Mouse (Mus musculus): ENCODE measurements around the gene Mafb. TPM values are rescaled to one million over a fixed set of nuclear protein-coding genes. Genes with fewer than 3 reads are reported as not detected.

The Mafb gene
- polyA plus RNA-seq, 1 experiment from 2014 or later, result 31.5 TPM

DNA sequence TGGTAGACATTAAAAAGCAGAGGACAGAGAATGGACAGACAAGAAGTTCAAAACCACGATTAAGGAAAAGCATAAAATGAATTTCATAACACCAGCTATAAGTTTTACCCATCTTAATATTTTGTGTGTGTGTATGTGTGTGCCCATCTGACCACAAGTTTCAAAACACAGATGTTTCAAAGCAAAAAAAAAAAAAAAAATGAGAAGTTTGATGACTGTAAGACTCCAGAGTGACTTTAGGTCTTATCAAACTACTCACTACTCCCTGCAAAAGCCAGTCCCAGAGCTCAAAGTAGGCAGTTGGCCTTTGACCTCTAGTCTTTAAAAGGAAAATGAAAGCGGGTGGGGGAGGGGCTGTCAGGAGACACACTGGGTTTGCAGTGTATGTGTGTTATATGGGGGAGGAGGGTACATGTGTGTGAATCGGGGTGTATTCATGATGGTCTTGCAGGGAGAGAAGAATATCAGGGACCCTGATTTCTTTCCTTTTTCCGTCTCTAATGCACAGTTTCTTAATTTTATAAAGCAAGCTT, 18.7 kb downstream of the Mafb start:
- ATAC-seq (replicated peaks; ENCODE audit: low FRiP score, low read depth), result no peak
- no peaks in the 10 kb centered on the region for H3K36me3 ChIP-seq (ENCODE audit: insufficient read depth, low read length)

GRCm38 (mm10) chr2:160345644-160346043, 21.2 kb downstream of the Mafb start:
- H3K4me1 ChIP-seq (replicated peaks; ENCODE audit: insufficient read depth, low read length), result peaks cover 4% of the 10 kb centered on the region; the same call in 1 of the 2 replicates
- no peak overlapping the region for H3K27ac ChIP-seq
- ATAC-seq (replicated peaks; ENCODE audit: low FRiP score, low read depth) (peak; percentile 21; the same call in 1 of the 2 replicates), DNase-seq (ENCODE audit: low spot score) (no peak)
- H3K4me2 ChIP-seq (ENCODE audit: low read length), result no peak overlapping the region
- H3K4me3 ChIP-seq (replicated peaks; ENCODE audit: low read depth, low read length), result no peak overlapping the region
- no peaks in the 10 kb centered on the region for H3K27me3 ChIP-seq (ENCODE audit: insufficient read depth, low read length)
- TF ChIP-seq CTCF (IDR thresholded peaks at IDR 0.05; ENCODE audit: low read depth), result no peak
- no peaks in the 10 kb centered on the region for H3K9me3 ChIP-seq (replicated peaks; ENCODE audit: low read length)
- no peaks in the 10 kb centered on the region for H3K36me3 ChIP-seq (ENCODE audit: insufficient read depth, low read length)
- no peak overlapping the region for H3K9ac ChIP-seq (ENCODE audit: low read depth, low read length)

More for the DNA sequence above, 18.7 kb downstream of the Mafb start:
- TF ChIP-seq CTCF (IDR thresholded peaks at IDR 0.05; ENCODE audit: low read depth), result no peak
- H3K27ac ChIP-seq, result no peak overlapping the region
- DNase-seq (ENCODE audit: low spot score), result no peak
- no peak overlapping the region for H3K4me3 ChIP-seq (replicated peaks; ENCODE audit: low read depth, low read length)
- H3K4me1 ChIP-seq (replicated peaks; ENCODE audit: insufficient read depth, low read length), result peaks cover 4% of the 10 kb centered on the region; the same call in 1 of the 2 replicates
- H3K4me2 ChIP-seq (ENCODE audit: low read length), result no peak overlapping the region
- H3K9me3 ChIP-seq (replicated peaks; ENCODE audit: low read length), result no peaks in the 10 kb centered on the region
- no peak overlapping the region for H3K9ac ChIP-seq (ENCODE audit: low read depth, low read length)
- no peaks in the 10 kb centered on the region for H3K27me3 ChIP-seq (ENCODE audit: insufficient read depth, low read length)
- WGBS, result 58% methylated on average over 4 of the region's 4 CpGs

DNA sequence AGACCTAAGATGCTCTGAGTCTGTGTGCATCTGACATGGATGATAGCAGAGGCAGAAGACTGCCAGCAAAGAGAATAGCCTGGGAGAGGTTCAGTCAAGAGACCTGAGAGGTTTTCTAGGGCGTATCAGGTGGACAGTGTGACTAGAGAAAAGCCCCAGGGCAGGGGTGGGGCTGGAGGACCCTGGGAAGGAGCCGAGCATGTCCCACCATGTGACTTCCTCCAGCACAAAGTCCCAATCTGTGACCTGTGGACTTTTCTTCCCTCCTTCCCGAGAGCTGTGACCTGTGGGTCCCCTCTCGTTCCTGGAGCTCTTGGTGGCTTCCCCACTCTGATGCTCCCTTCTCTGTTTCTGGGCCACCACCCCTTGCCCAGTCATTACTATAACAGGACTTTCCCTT, 26.7 kb downstream of the Mafb start:
- Histone ChIP-seq H3K9me3 (replicated peaks; ENCODE audit: low read length) (no peaks in the 10 kb centered on the region), H3K4me2 (ENCODE audit: low read length) (no peak overlapping the region), H3K27ac (no peak overlapping the region), H3K27me3 (ENCODE audit: insufficient read depth, low read length) (no peaks in the 10 kb centered on the region), H3K4me1 (replicated peaks; ENCODE audit: insufficient read depth, low read length) (no peaks in the 10 kb centered on the region), H3K9ac (ENCODE audit: low read depth, low read length) (no peak overlapping the region), H3K36me3 (ENCODE audit: insufficient read depth, low read length) (no peaks in the 10 kb centered on the region), H3K4me3 (replicated peaks; ENCODE audit: low read depth, low read length) (no peak overlapping the region)
- ATAC-seq (replicated peaks; ENCODE audit: low FRiP score, low read depth) (no peak), DNase-seq (ENCODE audit: low spot score) (no peak)
- 51% methylated on average over 4 of the region's 4 CpGs for WGBS
- no peak for TF ChIP-seq CTCF (IDR thresholded peaks at IDR 0.05; ENCODE audit: low read depth)

- no peak overlapping the region for H3K27ac ChIP-seq
- H3K4me2 ChIP-seq (ENCODE audit: low read length), result no peak overlapping the region
- no peak overlapping the region for H3K9ac ChIP-seq (ENCODE audit: low read depth, low read length)
- H3K4me1 ChIP-seq (replicated peaks; ENCODE audit: insufficient read depth, low read length), result no peaks in the 10 kb centered on the region
- no peak for DNase-seq (ENCODE audit: low spot score)
- no peak for TF ChIP-seq CTCF (IDR thresholded peaks at IDR 0.05; ENCODE audit: low read depth)
- WGBS, result 92% methylated on average over 5 of the region's 5 CpGs
- no peaks in the 10 kb centered on the region for H3K9me3 ChIP-seq (replicated peaks; ENCODE audit: low read length)
- H3K36me3 ChIP-seq (ENCODE audit: insufficient read depth, low read length), result no peaks in the 10 kb centered on the region
- H3K27me3 ChIP-seq (ENCODE audit: insufficient read depth, low read length), result no peaks in the 10 kb centered on the region
- no peak overlapping the region for H3K4me3 ChIP-seq (replicated peaks; ENCODE audit: low read depth, low read length)
- ATAC-seq (replicated peaks; ENCODE audit: low FRiP score, low read depth), result no peak
These were observed 27.3 kb downstream of the Mafb start for GRCm38 (mm10) chr2:160339595-160339994.

DNA sequence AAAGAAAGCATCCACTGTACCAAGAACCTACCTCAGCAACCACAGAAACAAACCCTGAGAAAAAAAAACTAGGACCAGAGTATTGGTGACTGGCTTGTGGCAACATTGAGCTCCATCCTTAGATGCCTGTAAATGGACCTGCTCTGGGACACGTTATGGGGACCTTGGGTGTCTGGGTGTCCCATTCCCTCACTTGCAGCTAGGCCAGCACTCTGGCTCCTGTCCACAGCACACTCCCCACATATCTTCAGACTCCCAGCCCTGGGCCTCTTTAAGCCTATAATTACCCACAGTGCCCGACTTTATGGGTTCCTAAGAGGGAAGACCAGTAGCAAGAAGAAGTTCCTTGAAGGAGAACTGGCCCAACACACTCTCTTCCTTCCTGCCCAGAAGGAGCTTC, 30.8 kb downstream of the Mafb start:
- Histone ChIP-seq H3K27me3 (ENCODE audit: insufficient read depth, low read length) (no peaks in the 10 kb centered on the region), H3K4me3 (replicated peaks; ENCODE audit: low read depth, low read length) (no peak overlapping the region), H3K4me1 (replicated peaks; ENCODE audit: insufficient read depth, low read length) (no peaks in the 10 kb centered on the region), H3K36me3 (ENCODE audit: insufficient read depth, low read length) (no peaks in the 10 kb centered on the region), H3K9me3 (replicated peaks; ENCODE audit: low read length) (no peaks in the 10 kb centered on the region), H3K27ac (no peak overlapping the region), H3K9ac (ENCODE audit: low read depth, low read length) (no peak overlapping the region), H3K4me2 (ENCODE audit: low read length) (no peak overlapping the region)
- ATAC-seq (replicated peaks; ENCODE audit: low FRiP score, low read depth), result no peak
- no peak for TF ChIP-seq CTCF (IDR thresholded peaks at IDR 0.05; ENCODE audit: low read depth)
- DNase-seq (ENCODE audit: low spot score), result no peak
- 42% methylated on average over 2 of the region's 2 CpGs for WGBS

- no peak for TF ChIP-seq CTCF (IDR thresholded peaks at IDR 0.05; ENCODE audit: low read depth)
- no peak for ATAC-seq (replicated peaks; ENCODE audit: low FRiP score, low read depth)
- Histone ChIP-seq H3K36me3 (ENCODE audit: insufficient read depth, low read length) (no peaks in the 10 kb centered on the region), H3K27me3 (ENCODE audit: insufficient read depth, low read length) (no peaks in the 10 kb centered on the region), H3K9me3 (replicated peaks; ENCODE audit: low read length) (no peaks in the 10 kb centered on the region), H3K9ac (ENCODE audit: low read depth, low read length) (no peak overlapping the region), H3K4me2 (ENCODE audit: low read length) (no peak overlapping the region), H3K4me3 (replicated peaks; ENCODE audit: low read depth, low read length) (no peak overlapping the region), H3K27ac (no peak overlapping the region), H3K4me1 (replicated peaks; ENCODE audit: insufficient read depth, low read length) (no peaks in the 10 kb centered on the region)
- DNase-seq (ENCODE audit: low spot score), result no peak
- 78% methylated on average over 1 of the region's 1 CpGs for WGBS
These were observed 31.8 kb downstream of the Mafb start for GRCm38 (mm10) chr2:160335043-160335442.

GRCm38 (mm10) chr2:160334111-160334661, 32.7 kb downstream of the Mafb start, which contains the start of gene Gm826:
Gene Gm826, minus strand, starts transcription at chr2:160334162.
- 50% methylated on average over 4 of the region's 4 CpGs for WGBS
- Histone ChIP-seq H3K27ac (no peak within 1 kb of the TSS), H3K9me3 (replicated peaks; ENCODE audit: low read length) (no peaks in the 10 kb centered on the region), H3K4me2 (ENCODE audit: low read length) (no peak within 1 kb of the TSS), H3K27me3 (ENCODE audit: insufficient read depth, low read length) (no peaks in the 10 kb centered on the region), H3K4me3 (replicated peaks; ENCODE audit: low read depth, low read length) (no peak within 1 kb of the TSS), H3K36me3 (ENCODE audit: insufficient read depth, low read length) (no peaks in the 10 kb centered on the region), H3K4me1 (replicated peaks; ENCODE audit: insufficient read depth, low read length) (no peaks in the 10 kb centered on the region), H3K9ac (ENCODE audit: low read depth, low read length) (no peak within 1 kb of the TSS)
- ATAC-seq (replicated peaks; ENCODE audit: low FRiP score, low read depth) (no peak), DNase-seq (ENCODE audit: low spot score) (peak; percentile 34)
- no peak for TF ChIP-seq CTCF (IDR thresholded peaks at IDR 0.05; ENCODE audit: low read depth)
